ENCODE assay signal across 8 mouse cellular contexts in the genomic region with DNA sequence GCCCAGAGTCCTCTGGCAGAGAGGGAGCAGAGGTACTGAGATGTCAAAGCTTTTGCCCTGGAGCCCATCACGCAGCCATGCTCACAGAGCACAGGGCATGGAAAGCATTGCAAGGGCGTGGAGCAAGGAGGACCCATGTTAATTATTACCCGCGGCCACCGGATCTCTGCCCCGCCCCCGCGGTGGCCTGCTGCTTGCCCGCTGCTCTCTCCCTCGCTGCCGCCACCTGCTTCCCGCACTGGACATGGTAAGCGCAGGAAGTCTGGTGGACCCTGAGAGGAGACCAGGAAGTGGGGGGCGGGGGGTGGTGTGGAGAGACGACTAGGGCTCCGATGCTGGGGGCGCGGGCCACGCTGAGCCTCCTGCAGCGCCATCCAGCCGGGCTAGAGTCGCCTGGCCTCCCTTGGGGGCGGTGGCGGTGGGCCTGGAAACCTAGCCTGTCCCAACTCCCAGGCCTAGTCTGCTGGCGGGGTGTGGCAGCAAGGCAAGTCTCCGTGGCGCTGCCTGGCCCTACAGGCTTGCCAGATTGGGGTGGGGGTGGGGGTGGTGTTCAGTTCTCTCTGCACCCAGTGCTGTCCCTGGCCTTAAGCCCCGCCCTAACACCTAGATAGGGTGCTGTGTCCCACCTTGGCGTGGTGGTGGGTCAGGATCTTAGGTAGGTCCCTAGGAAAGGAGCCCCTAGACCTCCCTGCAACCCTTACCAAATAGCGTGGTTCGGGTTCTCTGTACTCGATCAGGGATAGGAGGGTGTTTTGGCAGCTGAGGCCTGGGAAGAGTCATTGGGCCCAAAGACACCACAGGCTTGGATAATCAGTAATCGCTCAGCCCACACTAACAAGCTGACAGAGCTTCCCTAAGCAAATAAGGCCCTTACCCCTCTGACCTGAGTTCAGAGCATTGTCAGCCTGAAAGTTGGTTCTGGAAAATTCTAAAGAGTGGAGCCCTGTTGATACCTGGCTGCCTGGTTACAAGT. TPM values are rescaled to one million over a fixed set of nuclear protein-coding genes. Genes with fewer than 3 reads are reported as not detected.
A peak's percentile ranks its signal among the peaks of the same experiment; 100 is the strongest.
DNase-seq lines count a peak whose midpoint lies in the region; ATAC-seq and TF ChIP-seq lines count a peak whose summit lies in the region.

A gene (plus strand): TSS at position 162 of the 973 bp plus-strand sequence.

- peak within 1 kb of the TSS; percentile 77 for H3K4me2 ChIP-seq in embryonic facial prominence, embryonic 13.5 days
- peak within 1 kb of the TSS; percentile 81 for H3K4me2 ChIP-seq in hindbrain, embryonic 15.5 days
- peak within 1 kb of the TSS; percentile 71 for H3K4me2 ChIP-seq in limb, embryonic 14.5 days (replicated peaks; ENCODE audit: low read depth, low read length, severe bottlenecking)
- peak within 1 kb of the TSS; percentile 60 for H3K4me2 ChIP-seq in midbrain, embryonic 13.5 days (replicated peaks)

- peak within 1 kb of the TSS; percentile 40 for H3K4me3 ChIP-seq in embryonic facial prominence, embryonic 13.5 days
- peak within 1 kb of the TSS; percentile 37 for H3K4me3 ChIP-seq in hindbrain, embryonic 15.5 days
- peak within 1 kb of the TSS; percentile 35 for H3K4me3 ChIP-seq in limb, embryonic 14.5 days (replicated peaks; ENCODE audit: low read length)
- H3K4me3 ChIP-seq in midbrain, embryonic 13.5 days (replicated peaks): peak within 1 kb of the TSS; percentile 33

- no peak for DNase-seq in frontal cortex, postnatal 10 days (ENCODE audit: low spot score in 2 of 2)
- DNase-seq in adrenal gland, postnatal 14 days: peak; percentile 77
- DNase-seq in limb, embryonic 14.5 days (ENCODE audit: low spot score): peak; percentile 29
- no peak for DNase-seq in thymus, postnatal 4 days

- no peaks in the 10 kb centered on the region for H3K9me3 ChIP-seq in embryonic facial prominence, embryonic 13.5 days
- H3K9me3 ChIP-seq in hindbrain, embryonic 15.5 days: no peaks in the 10 kb centered on the region
- H3K9me3 ChIP-seq in limb, embryonic 14.5 days (ENCODE audit: control insufficient read depth, low read length): no peaks in the 10 kb centered on the region
- no peaks in the 10 kb centered on the region for H3K9me3 ChIP-seq in midbrain, embryonic 13.5 days

- H3K27me3 ChIP-seq in embryonic facial prominence, embryonic 13.5 days: no peaks in the 10 kb centered on the region
- no peaks in the 10 kb centered on the region for H3K27me3 ChIP-seq in hindbrain, embryonic 15.5 days
- no peaks in the 10 kb centered on the region for H3K27me3 ChIP-seq in limb, embryonic 14.5 days (ENCODE audit: control insufficient read depth, insufficient read depth, low read length)
- H3K27me3 ChIP-seq in midbrain, embryonic 13.5 days: no peaks in the 10 kb centered on the region

- H3K36me3 ChIP-seq in embryonic facial prominence, embryonic 13.5 days: peaks cover 2% of the 10 kb centered on the region; the same call in 1 of the 2 replicates
- H3K36me3 ChIP-seq in hindbrain, embryonic 15.5 days: no peaks in the 10 kb centered on the region
- H3K36me3 ChIP-seq in limb, embryonic 14.5 days (ENCODE audit: control insufficient read depth, insufficient read depth, low read length): no peaks in the 10 kb centered on the region
- no peaks in the 10 kb centered on the region for H3K36me3 ChIP-seq in midbrain, embryonic 13.5 days

- H3K27ac ChIP-seq in embryonic facial prominence, embryonic 13.5 days: no peak within 1 kb of the TSS
- H3K27ac ChIP-seq in hindbrain, embryonic 15.5 days (replicated peaks): 0 out of 2 replicates have a peak within 1 kb of the TSS, but pooled peaks have one; percentile 1
- no peak within 1 kb of the TSS for H3K27ac ChIP-seq in limb, embryonic 14.5 days (replicated peaks; ENCODE audit: low read depth, low read length)
- H3K27ac ChIP-seq in midbrain, embryonic 13.5 days: peak within 1 kb of the TSS; percentile 39; the same call in 1 of the 2 replicates

- peak within 1 kb of the TSS; percentile 74 for H3K9ac ChIP-seq in embryonic facial prominence, embryonic 13.5 days
- H3K9ac ChIP-seq in hindbrain, embryonic 15.5 days: peak within 1 kb of the TSS; percentile 52
- peak within 1 kb of the TSS; percentile 66 for H3K9ac ChIP-seq in limb, embryonic 14.5 days (ENCODE audit: low read depth, low read length, severe bottlenecking)
- peak within 1 kb of the TSS; percentile 67 for H3K9ac ChIP-seq in midbrain, embryonic 13.5 days (replicated peaks)

- peaks cover 14% of the 10 kb centered on the region for H3K4me1 ChIP-seq in embryonic facial prominence, embryonic 13.5 days
- H3K4me1 ChIP-seq in hindbrain, embryonic 15.5 days (replicated peaks): peaks cover 12% of the 10 kb centered on the region
- peaks cover 7% of the 10 kb centered on the region; the same call in 1 of the 2 replicates for H3K4me1 ChIP-seq in limb, embryonic 14.5 days (ENCODE audit: control insufficient read depth, insufficient read depth, low read length)
- peaks cover 19% of the 10 kb centered on the region for H3K4me1 ChIP-seq in midbrain, embryonic 13.5 days (replicated peaks)

- peak; percentile 44; the same call in 1 of the 2 replicates for ATAC-seq in frontal cortex, adult (ENCODE audit: low TSS enrichment)
- no peak for ATAC-seq in embryonic facial prominence, embryonic 13.5 days (ENCODE audit: insufficient number of reproducible peaks, insufficient read depth, low FRiP score, low TSS enrichment, low read depth)
- peak; percentile 56 for ATAC-seq in hindbrain, embryonic 15.5 days (ENCODE audit: low FRiP score, low read depth)
- no peak for ATAC-seq in limb, embryonic 14.5 days (ENCODE audit: low FRiP score, low read depth)
- ATAC-seq in midbrain, embryonic 13.5 days: peak; percentile 71

- 10% methylated on average over 33 of the region's 33 CpGs for whole genome bisulfite sequencing in embryonic facial prominence, embryonic 13.5 days
- WGBS in hindbrain, embryonic 15.5 days: 9% methylated on average over 31 of the region's 33 CpGs
- WGBS in limb, embryonic 14.5 days: 18% methylated on average over 20 of the region's 33 CpGs
- WGBS in midbrain, embryonic 13.5 days: 12% methylated on average over 32 of the region's 33 CpGs

- no peak for TF ChIP-seq POLR2A in limb, embryonic 14.5 days (IDR thresholded peaks at IDR 0.05; ENCODE audit: borderline replicate concordance, extremely low read depth, insufficient read depth, insufficient read length)

RNA-seq across cellular contexts. Expression of the gene that starts here (rescaled TPM):
- total RNA-seq in adrenal gland, postnatal 14 days (2021): 21.0 and 68.0 TPM in 2 replicates
- polyA plus RNA-seq in embryonic facial prominence, embryonic 13.5 days (2015; fragmentation: Nextera tagmentation; extraction: Ambion mirVana): 12.9 and 13.7 TPM in 2 replicates
- 42.8 and 47.7 TPM in 2 replicates for polyA plus RNA-seq in hindbrain, embryonic 15.5 days (2015; fragmentation: Nextera tagmentation; extraction: Ambion mirVana)
- polyA plus RNA-seq in limb, embryonic 14.5 days (2012; rRNA removed): 7.7 and 9.3 TPM in 2 replicates
- 13.1 and 15.2 TPM in 2 replicates for polyA plus RNA-seq in limb, embryonic 14.5 days (2014; fragmentation: Nextera tagmentation; extraction: Ambion mirVana)
- 31.8 and 32.6 TPM in 2 replicates for polyA plus RNA-seq in midbrain, embryonic 13.5 days (2015; fragmentation: Nextera tagmentation; extraction: Ambion mirVana)

Comparison
In these comparisons a context has a peak if more than half of its experiments do, and no peak if none do; other contexts are left out.
1. ATAC-seq: peak in frontal cortex, adult (single experiment), hindbrain, embryonic 15.5 days (single experiment) and midbrain, embryonic 13.5 days (single experiment); none in embryonic facial prominence, embryonic 13.5 days (single experiment) and limb, embryonic 14.5 days (single experiment).
2. DNase-seq: peak in adrenal gland, postnatal 14 days (single experiment) and limb, embryonic 14.5 days (single experiment); none in frontal cortex, postnatal 10 days (0 of 2) and thymus, postnatal 4 days (single experiment).
3. H3K27ac ChIP-seq: peak in hindbrain, embryonic 15.5 days (single experiment) and midbrain, embryonic 13.5 days (single experiment); none in embryonic facial prominence, embryonic 13.5 days (single experiment) and limb, embryonic 14.5 days (single experiment).
4. Peak in every context shown above with its lines, with median percentiles within 50 percentile points of each other: H3K4me2 ChIP-seq, H3K4me3 ChIP-seq and H3K9ac ChIP-seq.